Mouse (Mus musculus) lung, postnatal 0 days (tissue): ENCODE data around the gene Malsu1.

ENCODE experiments used
- CTCF ChIP-seq: IDR thresholded peaks from 2 replicates; pipeline ENCODE4 v1.5.1; 2016; ENCODE audit warnings: antibody characterized with exemption, mild to moderate bottlenecking
- EP300 ChIP-seq: IDR thresholded peaks from 2 replicates; pipeline ENCODE4 v1.6.1; 2016; ENCODE audit warnings: antibody characterized with exemption, mild to moderate bottlenecking, control low read depth

GRCm38 (mm10) chr6:49114457-49114856 is 40.9 kb downstream of the Malsu1 start:
- TF ChIP-seq CTCF (no peak), EP300 (no peak)
